Mouse (Mus musculus) cerebellum, adult (tissue): Measurements from ENCODE around the gene Mpv17l2.

Experiments used
- ATAC-seq: cut with Nextera tagmentation; 2 replicates; pipeline ENCODE4 v1.9.2; 2017; ENCODE audit warnings: mild to moderate bottlenecking, moderate library complexity, mixed read lengths; ENCODE audit not compliant: insufficient number of reproducible peaks, low FRiP score, low TSS enrichment

Gene Mpv17l2

GRCm38 (mm10) chr8:70791294-70791701, 30.6 kb upstream of the Mpv17l2 start:
- ATAC-seq = no peak

GRCm38 (mm10) chr8:70790846-70791245, 30.1 kb upstream of the Mpv17l2 start:
- ATAC-seq = no peak

- no peak for ATAC-seq
These were observed 28.3 kb upstream of the Mpv17l2 start for GRCm38 (mm10) chr8:70789046-70789445.

- ATAC-seq = peak; percentile 62
These were observed 27.4 kb upstream of the Mpv17l2 start for GRCm38 (mm10) chr8:70787941-70788667.

GRCm38 (mm10) chr8:70787051-70787445, 26.3 kb upstream of the Mpv17l2 start:
- ATAC-seq = no peak

GRCm38 (mm10) chr8:70786291-70787050, 25.7 kb upstream of the Mpv17l2 start:
- no peak for ATAC-seq

GRCm38 (mm10) chr8:70780093-70780492, 19.3 kb upstream of the Mpv17l2 start:
- no peak for ATAC-seq

- ATAC-seq = peak; percentile 74
These were observed 16.0 kb upstream of the Mpv17l2 start, which contains the start of gene Pik3r2 for GRCm38 (mm10) chr8:70776496-70777444. Gene Pik3r2 (minus strand): TSS chr8:70776713.

- no peak for ATAC-seq
These were observed 15.2 kb upstream of the Mpv17l2 start for GRCm38 (mm10) chr8:70775851-70776495.

- no peak for ATAC-seq
These were observed 14.5 kb upstream of the Mpv17l2 start for GRCm38 (mm10) chr8:70775227-70775626.

GRCm38 (mm10) chr8:70774740-70775139, 14.0 kb upstream of the Mpv17l2 start:
- no peak for ATAC-seq

- ATAC-seq = no peak
These were observed 13.1 kb upstream of the Mpv17l2 start for GRCm38 (mm10) chr8:70773833-70774232.

GRCm38 (mm10) chr8:70773410-70773809, 12.7 kb upstream of the Mpv17l2 start:
- no peak for ATAC-seq

- no peak for ATAC-seq
These were observed 12.1 kb upstream of the Mpv17l2 start for GRCm38 (mm10) chr8:70772890-70773289.

GRCm38 (mm10) chr8:70772075-70772474, 11.3 kb upstream of the Mpv17l2 start:
- ATAC-seq = no peak

- no peak for ATAC-seq
These were observed 10.5 kb upstream of the Mpv17l2 start for GRCm38 (mm10) chr8:70771217-70771616.

GRCm38 (mm10) chr8:70770748-70771147, 10.0 kb upstream of the Mpv17l2 start:
- no peak for ATAC-seq

GRCm38 (mm10) chr8:70769858-70770257, 9.1 kb upstream of the Mpv17l2 start:
- no peak for ATAC-seq

GRCm38 (mm10) chr8:70769359-70769758, 8.6 kb upstream of the Mpv17l2 start:
- ATAC-seq = peak; percentile 49

GRCm38 (mm10) chr8:70768956-70769355, 8.2 kb upstream of the Mpv17l2 start:
- ATAC-seq = no peak
